Mouse (Mus musculus) liver, adult 2 months (tissue): Measurements from ENCODE around the gene Tmem132a.

ENCODE experiments used
- CTCF ChIP-seq: fragments of 200-500 bp; IDR thresholded peaks from 2 replicates; pipeline ENCODE4 v1.5.1; 2011; ENCODE audit warnings: low read depth, low read length, control low read depth
- POLR2A ChIP-seq: fragments of 200-500 bp; IDR thresholded peaks from 2 replicates; pipeline ENCODE4 v1.6.1; 2011; ENCODE audit warnings: low read length, control low read depth; ENCODE audit not compliant: insufficient read depth; ENCODE audit errors: extremely low read depth

- no peak for TF ChIP-seq POLR2A
- no peak for TF ChIP-seq CTCF
Measured at GRCm38 (mm10) chr19:10822534-10822933, 47.2 kb downstream of the Tmem132a start.
